Mouse (Mus musculus): Measurements from ENCODE around the gene Fam180a. TPM values are rescaled to one million over a fixed set of nuclear protein-coding genes. Genes with fewer than 3 reads are reported as not detected.

The Fam180a gene
- polyA plus RNA-seq, 1 experiment from 2014 or later, result 2.1 TPM

- no peak overlapping the region for H3K27ac ChIP-seq (ENCODE audit: low read length)
- H3K9me3 ChIP-seq (ENCODE audit: control insufficient read depth, low read length), result no peaks in the 10 kb centered on the region
- ATAC-seq, result no peak
- H3K4me2 ChIP-seq (ENCODE audit: low read depth, low read length), result no peak overlapping the region
- peaks cover 6% of the 10 kb centered on the region; the same call in 1 of the 2 replicates for H3K4me1 ChIP-seq (ENCODE audit: control insufficient read depth, insufficient read depth, low read length)
- no peaks in the 10 kb centered on the region for H3K27me3 ChIP-seq (replicated peaks; ENCODE audit: control insufficient read depth, insufficient read depth, low read length)
- no peaks in the 10 kb centered on the region for H3K36me3 ChIP-seq (ENCODE audit: control insufficient read depth, insufficient read depth, low read length)
- 70% methylated on average over 8 of the region's 8 CpGs for WGBS
- no peak overlapping the region for H3K4me3 ChIP-seq (ENCODE audit: low read length)
- H3K9ac ChIP-seq (ENCODE audit: low read depth, low read length), result no peak overlapping the region
Measured at GRCm38 (mm10) chr6:35352867-35353266, 26.9 kb upstream of the Fam180a start.

- H3K36me3 ChIP-seq (ENCODE audit: control insufficient read depth, insufficient read depth, low read length), result no peaks in the 10 kb centered on the region
- no peaks in the 10 kb centered on the region for H3K9me3 ChIP-seq (ENCODE audit: control insufficient read depth, low read length)
- H3K9ac ChIP-seq (ENCODE audit: low read depth, low read length), result no peak overlapping the region
- no peak overlapping the region for H3K4me3 ChIP-seq (ENCODE audit: low read length)
- no peak overlapping the region for H3K27ac ChIP-seq (ENCODE audit: low read length)
- no peak overlapping the region for H3K4me2 ChIP-seq (ENCODE audit: low read depth, low read length)
- H3K27me3 ChIP-seq (replicated peaks; ENCODE audit: control insufficient read depth, insufficient read depth, low read length), result no peaks in the 10 kb centered on the region
- no peak for ATAC-seq
- H3K4me1 ChIP-seq (ENCODE audit: control insufficient read depth, insufficient read depth, low read length), result peaks cover 6% of the 10 kb centered on the region; the same call in 1 of the 2 replicates
- 89% methylated on average over 3 of the region's 3 CpGs for WGBS
Measured at GRCm38 (mm10) chr6:35351826-35352225, 25.9 kb upstream of the Fam180a start.

- H3K27ac ChIP-seq (ENCODE audit: low read length), result no peak overlapping the region
- H3K4me3 ChIP-seq (ENCODE audit: low read length), result no peak overlapping the region
- peaks cover 6% of the 10 kb centered on the region; the same call in 1 of the 2 replicates for H3K4me1 ChIP-seq (ENCODE audit: control insufficient read depth, insufficient read depth, low read length)
- no peak overlapping the region for H3K4me2 ChIP-seq (ENCODE audit: low read depth, low read length)
- no peaks in the 10 kb centered on the region for H3K27me3 ChIP-seq (replicated peaks; ENCODE audit: control insufficient read depth, insufficient read depth, low read length)
- no peaks in the 10 kb centered on the region for H3K36me3 ChIP-seq (ENCODE audit: control insufficient read depth, insufficient read depth, low read length)
- no peak overlapping the region for H3K9ac ChIP-seq (ENCODE audit: low read depth, low read length)
- H3K9me3 ChIP-seq (ENCODE audit: control insufficient read depth, low read length), result no peaks in the 10 kb centered on the region
- 60% methylated on average over 7 of the region's 7 CpGs for WGBS
- ATAC-seq, result no peak
Measured at GRCm38 (mm10) chr6:35349784-35350183, 23.8 kb upstream of the Fam180a start.

GRCm38 (mm10) chr6:35338640-35339039, 12.7 kb upstream of the Fam180a start:
- Histone ChIP-seq H3K27me3 (replicated peaks; ENCODE audit: control insufficient read depth, insufficient read depth, low read length) (no peaks in the 10 kb centered on the region), H3K9me3 (ENCODE audit: control insufficient read depth, low read length) (no peaks in the 10 kb centered on the region), H3K4me1 (ENCODE audit: control insufficient read depth, insufficient read depth, low read length) (no peaks in the 10 kb centered on the region), H3K36me3 (ENCODE audit: control insufficient read depth, insufficient read depth, low read length) (no peaks in the 10 kb centered on the region), H3K4me3 (ENCODE audit: low read length) (no peak overlapping the region), H3K4me2 (ENCODE audit: low read depth, low read length) (no peak overlapping the region), H3K27ac (ENCODE audit: low read length) (no peak overlapping the region), H3K9ac (ENCODE audit: low read depth, low read length) (no peak overlapping the region)
- no peak for ATAC-seq
- 39% methylated on average over 3 of the region's 3 CpGs for WGBS

GRCm38 (mm10) chr6:35337836-35338235, 11.9 kb upstream of the Fam180a start:
- no peak for ATAC-seq
- Histone ChIP-seq H3K27me3 (replicated peaks; ENCODE audit: control insufficient read depth, insufficient read depth, low read length) (no peaks in the 10 kb centered on the region), H3K9me3 (ENCODE audit: control insufficient read depth, low read length) (no peaks in the 10 kb centered on the region), H3K4me3 (ENCODE audit: low read length) (no peak overlapping the region), H3K27ac (ENCODE audit: low read length) (no peak overlapping the region), H3K9ac (ENCODE audit: low read depth, low read length) (no peak overlapping the region), H3K36me3 (ENCODE audit: control insufficient read depth, insufficient read depth, low read length) (no peaks in the 10 kb centered on the region), H3K4me2 (ENCODE audit: low read depth, low read length) (no peak overlapping the region), H3K4me1 (ENCODE audit: control insufficient read depth, insufficient read depth, low read length) (no peaks in the 10 kb centered on the region)
- 58% methylated on average over 8 of the region's 8 CpGs for WGBS

GRCm38 (mm10) chr6:35335452-35335851, 9.5 kb upstream of the Fam180a start:
- 41% methylated on average over 5 of the region's 5 CpGs for WGBS

GRCm38 (mm10) chr6:35334278-35334677, 8.3 kb upstream of the Fam180a start:
- Histone ChIP-seq H3K27ac (ENCODE audit: low read length) (no peak overlapping the region), H3K36me3 (ENCODE audit: control insufficient read depth, insufficient read depth, low read length) (no peaks in the 10 kb centered on the region), H3K9ac (ENCODE audit: low read depth, low read length) (no peak overlapping the region), H3K4me3 (ENCODE audit: low read length) (no peak overlapping the region), H3K4me2 (ENCODE audit: low read depth, low read length) (no peak overlapping the region), H3K9me3 (ENCODE audit: control insufficient read depth, low read length) (no peaks in the 10 kb centered on the region), H3K27me3 (replicated peaks; ENCODE audit: control insufficient read depth, insufficient read depth, low read length) (no peaks in the 10 kb centered on the region), H3K4me1 (ENCODE audit: control insufficient read depth, insufficient read depth, low read length) (0 out of 2 replicates have a peak, but pooled peaks cover 5% of the 10 kb centered on the region)
- WGBS, result 79% methylated on average over 4 of the region's 4 CpGs
- no peak for ATAC-seq

More at GRCm38 (mm10) chr6:35335452-35335851, 9.5 kb upstream of the Fam180a start:
- Histone ChIP-seq H3K4me3 (ENCODE audit: low read length) (no peak overlapping the region), H3K4me1 (ENCODE audit: control insufficient read depth, insufficient read depth, low read length) (0 out of 2 replicates have a peak, but pooled peaks cover 5% of the 10 kb centered on the region), H3K9ac (ENCODE audit: low read depth, low read length) (no peak overlapping the region), H3K27ac (ENCODE audit: low read length) (no peak overlapping the region), H3K4me2 (ENCODE audit: low read depth, low read length) (no peak overlapping the region), H3K27me3 (replicated peaks; ENCODE audit: control insufficient read depth, insufficient read depth, low read length) (no peaks in the 10 kb centered on the region), H3K9me3 (ENCODE audit: control insufficient read depth, low read length) (no peaks in the 10 kb centered on the region), H3K36me3 (ENCODE audit: control insufficient read depth, insufficient read depth, low read length) (no peaks in the 10 kb centered on the region)
- 0 out of 2 replicates have a peak, but pooled peaks have one; percentile 33 for ATAC-seq

- Histone ChIP-seq H3K9me3 (ENCODE audit: control insufficient read depth, low read length) (no peaks in the 10 kb centered on the region), H3K27me3 (replicated peaks; ENCODE audit: control insufficient read depth, insufficient read depth, low read length) (no peaks in the 10 kb centered on the region), H3K36me3 (ENCODE audit: control insufficient read depth, insufficient read depth, low read length) (no peaks in the 10 kb centered on the region), H3K4me1 (ENCODE audit: control insufficient read depth, insufficient read depth, low read length) (0 out of 2 replicates have a peak, but pooled peaks cover 5% of the 10 kb centered on the region), H3K4me3 (ENCODE audit: low read length) (no peak overlapping the region), H3K27ac (ENCODE audit: low read length) (no peak overlapping the region), H3K9ac (ENCODE audit: low read depth, low read length) (no peak overlapping the region), H3K4me2 (ENCODE audit: low read depth, low read length) (no peak overlapping the region)
- peak; percentile 74 for ATAC-seq
- WGBS, result 42% methylated on average over 3 of the region's 3 CpGs
Measured at GRCm38 (mm10) chr6:35333632-35334031, 7.7 kb upstream of the Fam180a start.

GRCm38 (mm10) chr6:35330834-35331233, 4.9 kb upstream of the Fam180a start:
- WGBS, result 38% methylated on average over 6 of the region's 6 CpGs
- Histone ChIP-seq H3K4me2 (ENCODE audit: low read depth, low read length) (no peak overlapping the region), H3K4me1 (ENCODE audit: control insufficient read depth, insufficient read depth, low read length) (0 out of 2 replicates have a peak, but pooled peaks cover 5% of the 10 kb centered on the region), H3K4me3 (ENCODE audit: low read length) (no peak overlapping the region), H3K9ac (ENCODE audit: low read depth, low read length) (no peak overlapping the region), H3K36me3 (ENCODE audit: control insufficient read depth, insufficient read depth, low read length) (no peaks in the 10 kb centered on the region), H3K9me3 (ENCODE audit: control insufficient read depth, low read length) (no peaks in the 10 kb centered on the region), H3K27ac (ENCODE audit: low read length) (no peak overlapping the region), H3K27me3 (replicated peaks; ENCODE audit: control insufficient read depth, insufficient read depth, low read length) (no peaks in the 10 kb centered on the region)
- peak; percentile 16; the same call in 1 of the 2 replicates for ATAC-seq

GRCm38 (mm10) chr6:35329956-35330355, 4.0 kb upstream of the Fam180a start:
- 0 out of 2 replicates have a peak, but pooled peaks cover 7% of the 10 kb centered on the region for H3K4me1 ChIP-seq (ENCODE audit: control insufficient read depth, insufficient read depth, low read length)
- H3K27ac ChIP-seq (ENCODE audit: low read length), result no peak overlapping the region
- WGBS, result 95% methylated on average over 12 of the region's 12 CpGs
- no peaks in the 10 kb centered on the region for H3K27me3 ChIP-seq (replicated peaks; ENCODE audit: control insufficient read depth, insufficient read depth, low read length)
- no peaks in the 10 kb centered on the region for H3K9me3 ChIP-seq (ENCODE audit: control insufficient read depth, low read length)
- no peak overlapping the region for H3K4me2 ChIP-seq (ENCODE audit: low read depth, low read length)
- no peak overlapping the region for H3K4me3 ChIP-seq (ENCODE audit: low read length)
- H3K9ac ChIP-seq (ENCODE audit: low read depth, low read length), result no peak overlapping the region
- ATAC-seq, result no peak
- no peaks in the 10 kb centered on the region for H3K36me3 ChIP-seq (ENCODE audit: control insufficient read depth, insufficient read depth, low read length)

All from intestine, embryonic 16.5 days (tissue).